Mouse (Mus musculus) A20 (cell line): ENCODE results near the gene Dnase2b.
A peak's percentile ranks its signal among the peaks of the same experiment; 100 is the strongest.

Source experiments
- DNase-seq: peaks from one replicate; pipeline ENCODE4 v3.0.0-alpha.2; 2011; ENCODE audit warnings: low read depth, low spot score

The Dnase2b gene

DNA sequence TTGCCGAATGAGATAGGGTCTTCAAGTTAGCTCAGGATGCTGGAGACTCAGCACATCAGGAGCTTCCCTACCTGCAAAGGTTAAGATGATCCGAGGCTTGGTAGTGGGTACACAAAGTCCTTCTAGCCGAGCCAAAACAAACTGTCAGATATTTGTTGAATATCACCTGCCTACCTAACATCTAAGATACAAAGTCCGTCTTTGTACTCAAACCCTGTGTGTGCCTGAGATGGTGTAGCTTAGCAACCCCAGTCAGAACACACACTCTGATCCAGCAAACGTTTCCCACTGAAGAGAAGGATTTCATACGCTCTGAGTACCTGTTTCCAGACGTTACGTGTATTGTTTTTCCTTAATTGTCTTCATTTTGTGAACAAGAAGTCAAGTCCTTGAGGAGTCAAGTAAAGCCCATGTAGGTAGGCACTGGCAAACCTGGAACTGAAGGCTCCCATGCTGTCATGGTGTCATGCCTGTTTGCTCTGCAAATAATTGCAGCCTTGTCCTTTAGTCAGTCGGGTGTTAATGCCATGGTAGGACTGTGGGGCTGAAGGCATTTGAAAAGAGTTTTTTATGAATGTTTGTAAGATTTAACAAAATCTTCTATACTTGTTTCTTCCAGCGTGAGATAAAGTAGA lies 45.1 kb downstream of the Dnase2b start, which contains the start of gene Uox:
Uox (plus strand) TSS at position 279 of the 635 bp plus-strand sequence.
- no peak for DNase-seq

DNA sequence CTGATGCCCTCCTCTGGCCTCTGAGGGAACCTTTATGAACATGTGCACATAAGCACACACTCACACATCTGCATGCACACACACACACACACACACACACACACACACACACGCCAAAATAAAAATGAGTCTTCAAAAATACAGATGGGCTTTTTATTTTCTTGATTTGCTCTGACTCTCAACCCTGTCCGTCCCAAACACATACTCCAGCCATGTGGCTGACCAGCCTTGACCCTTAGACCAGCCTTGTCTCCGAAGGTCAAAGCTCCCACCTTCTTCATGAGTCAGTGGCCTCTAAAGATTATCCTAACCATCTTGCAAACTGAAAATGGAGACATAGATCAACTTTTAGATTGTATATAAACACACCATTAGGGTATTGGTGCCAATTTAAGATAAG lies 45.8 kb downstream of the Dnase2b start:
- no peak for DNase-seq

DNA sequence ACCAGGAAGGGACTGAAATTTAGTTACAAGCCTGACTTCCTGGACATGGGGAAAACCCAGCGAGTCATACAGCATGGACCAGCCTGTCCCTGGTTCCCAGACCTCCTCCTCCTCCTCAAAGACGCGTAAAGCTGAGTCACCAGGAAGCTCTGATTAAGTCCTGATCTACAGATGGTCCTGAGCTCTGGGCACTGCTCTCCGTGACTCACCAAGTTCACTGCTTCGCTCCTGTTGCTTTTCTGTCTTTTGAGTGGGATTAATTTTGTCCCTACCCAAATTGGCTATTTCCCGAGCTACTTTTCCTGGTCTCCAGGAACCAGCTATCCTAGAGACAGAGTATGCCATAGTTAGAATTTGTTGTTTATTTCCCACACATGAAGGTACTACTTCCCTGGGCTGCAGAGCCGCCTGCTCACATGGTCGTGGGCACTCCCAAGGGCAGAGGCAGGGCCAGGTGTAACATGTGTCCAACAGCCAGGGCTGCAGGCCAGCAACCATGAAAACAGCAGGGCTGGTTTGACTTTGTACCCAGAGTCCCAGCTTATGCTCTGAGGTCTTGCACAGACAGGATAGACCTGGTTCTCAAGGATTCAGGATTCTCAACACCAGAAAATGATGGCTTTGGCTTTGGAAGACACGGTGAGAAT lies 47.4 kb downstream of the Dnase2b start:
- DNase-seq = no peak

DNA sequence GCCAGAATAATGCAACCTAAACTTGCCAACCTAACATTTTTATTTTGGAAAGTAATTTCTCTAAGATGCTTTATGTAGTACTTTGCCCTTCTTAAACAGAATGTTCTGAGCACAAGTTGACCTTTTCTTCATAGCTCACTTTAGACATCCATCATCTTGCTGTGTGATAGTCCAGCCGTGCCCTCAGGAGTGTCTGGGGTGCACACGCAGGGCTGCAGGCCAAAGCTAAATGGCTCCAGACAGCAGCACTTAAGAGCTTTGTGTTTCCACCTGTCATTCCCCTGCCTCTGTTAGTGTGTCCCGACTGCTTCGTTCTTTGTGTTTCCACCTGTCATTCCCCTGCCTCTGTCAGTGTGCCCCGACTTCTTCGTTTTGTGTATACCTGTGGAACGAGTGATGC lies 48.0 kb downstream of the Dnase2b start:
- DNase-seq = no peak

DNA sequence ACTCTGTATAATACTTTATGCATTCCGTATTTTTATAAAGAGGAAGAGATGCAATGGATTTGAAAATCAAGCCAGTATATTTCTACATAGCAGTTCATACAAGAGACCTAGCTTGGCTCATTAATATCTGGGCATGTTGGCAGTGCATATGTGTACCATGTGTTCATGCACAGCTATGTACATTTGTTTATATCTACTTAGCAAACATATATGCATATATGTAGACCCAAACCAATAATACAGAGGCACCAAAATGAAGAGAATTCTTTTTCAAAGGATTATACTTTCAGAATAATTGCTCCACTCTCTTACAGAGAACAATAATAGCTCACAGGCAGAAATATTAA lies 50.4 kb downstream of the Dnase2b start:
- no peak for DNase-seq

DNA sequence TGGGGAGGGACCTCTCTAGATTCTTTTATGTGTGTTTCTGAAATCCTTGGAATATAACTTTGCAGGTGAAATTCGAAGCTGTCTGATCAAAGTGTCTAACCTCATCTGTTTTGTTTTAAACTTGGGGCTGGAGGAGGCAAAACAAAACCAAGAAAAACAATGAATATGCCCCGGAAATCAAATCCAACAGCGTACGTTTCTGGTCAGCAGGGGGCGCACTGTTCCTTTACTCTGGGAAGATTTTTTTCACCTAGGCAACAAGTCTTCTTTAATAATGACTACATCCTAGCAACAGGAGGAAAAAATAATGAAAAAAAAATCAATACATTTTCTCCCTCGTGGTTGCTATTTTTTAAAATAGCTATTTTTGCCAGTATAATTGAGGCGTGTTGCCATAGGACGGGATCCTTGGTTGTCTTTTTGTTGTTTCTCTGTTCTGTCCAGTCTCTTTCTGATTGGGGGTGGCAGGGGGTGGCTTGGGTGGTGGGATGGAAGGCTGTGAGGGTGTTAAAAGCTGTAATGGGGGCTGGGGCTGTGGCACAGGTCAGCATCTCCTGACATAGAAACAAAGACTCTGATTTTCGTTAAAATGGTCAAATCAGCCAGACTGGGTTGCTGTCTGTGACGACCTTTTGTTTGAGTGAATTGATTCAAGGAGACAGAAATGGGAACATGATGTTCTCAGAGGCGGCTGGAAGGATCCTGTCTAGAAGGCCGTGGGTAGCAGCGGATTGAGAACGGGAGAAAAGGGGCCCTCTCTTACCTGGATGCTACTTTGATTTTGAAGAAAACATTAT lies 50.9 kb downstream of the Dnase2b start:
- peak; percentile 75 for DNase-seq

DNA sequence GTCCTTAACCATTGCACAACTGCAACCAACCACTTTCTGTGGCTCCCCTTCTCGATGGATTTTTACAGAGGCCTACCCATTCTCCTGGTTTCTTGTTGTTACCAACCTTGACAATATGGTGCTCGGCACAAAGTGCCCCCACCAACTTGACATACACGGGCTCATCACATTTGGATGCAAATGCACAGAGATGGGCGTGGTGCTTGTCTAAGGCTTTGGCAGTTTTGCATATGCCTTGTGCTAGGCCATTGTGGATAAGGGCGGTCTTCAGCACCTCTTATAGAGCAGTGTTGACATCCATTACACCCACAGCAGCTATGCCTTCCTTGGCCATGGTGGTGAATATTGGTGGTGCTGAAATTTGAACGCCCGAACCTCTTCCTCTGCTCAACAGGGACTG lies 52.5 kb downstream of the Dnase2b start:
- DNase-seq = no peak

DNA sequence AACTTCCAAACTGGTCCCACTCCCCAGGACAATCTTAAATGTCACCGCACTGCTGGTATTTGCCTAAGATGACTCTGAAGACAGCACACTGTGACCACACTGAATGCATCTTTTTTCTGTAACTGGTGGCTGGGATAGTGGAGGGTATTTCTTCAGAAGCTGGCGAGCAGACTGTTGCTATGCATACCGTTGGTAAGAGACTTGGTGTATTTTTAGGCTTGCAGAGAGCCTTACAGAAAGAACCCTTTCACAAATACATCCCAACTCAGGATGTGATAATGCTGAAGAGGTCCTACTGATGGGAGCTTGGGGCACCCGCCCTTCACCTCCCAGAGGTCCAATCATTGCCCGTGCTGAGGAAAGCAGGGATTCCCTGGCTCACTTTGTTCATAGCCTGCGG lies 57.9 kb downstream of the Dnase2b start:
- DNase-seq = no peak

DNA sequence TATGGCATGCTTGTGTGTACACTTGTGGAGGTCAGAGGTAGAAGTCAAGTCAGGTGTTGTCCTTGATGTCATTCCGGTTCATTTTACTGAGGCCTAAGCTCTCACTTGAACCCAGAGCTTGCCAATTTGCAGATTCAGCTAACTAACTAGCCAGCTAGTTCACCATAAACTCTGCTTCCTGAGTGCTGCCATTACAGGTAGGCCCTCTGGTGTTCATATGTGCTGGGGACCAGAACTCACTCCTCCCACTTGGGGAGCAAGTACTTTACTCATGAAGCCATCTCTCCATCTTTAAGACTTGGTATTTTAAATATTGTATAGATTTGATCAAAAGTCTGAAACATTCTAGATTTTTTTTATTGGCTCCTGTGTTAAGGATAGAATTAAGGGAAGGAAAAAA lies 58.8 kb downstream of the Dnase2b start:
- no peak for DNase-seq

DNA sequence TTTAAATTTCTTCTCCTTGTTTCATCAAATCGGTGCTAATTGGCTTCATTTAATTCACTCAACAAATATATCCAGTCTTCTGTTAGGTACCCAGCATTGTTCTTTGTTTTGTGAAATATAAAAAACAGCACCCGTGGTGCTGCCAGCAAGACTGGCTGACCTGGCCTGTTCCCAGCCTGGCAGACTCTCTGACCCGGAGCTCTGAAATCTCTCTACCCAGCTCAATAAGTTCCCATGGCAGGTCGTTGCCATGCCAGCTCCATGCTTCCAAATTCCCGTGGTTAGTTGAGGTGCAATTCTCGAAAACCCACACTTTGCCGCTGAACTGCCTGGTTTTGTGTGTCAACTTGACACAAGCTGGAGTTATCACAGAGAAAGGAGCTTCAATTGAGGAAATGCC lies 60.6 kb downstream of the Dnase2b start:
- DNase-seq = no peak

DNA sequence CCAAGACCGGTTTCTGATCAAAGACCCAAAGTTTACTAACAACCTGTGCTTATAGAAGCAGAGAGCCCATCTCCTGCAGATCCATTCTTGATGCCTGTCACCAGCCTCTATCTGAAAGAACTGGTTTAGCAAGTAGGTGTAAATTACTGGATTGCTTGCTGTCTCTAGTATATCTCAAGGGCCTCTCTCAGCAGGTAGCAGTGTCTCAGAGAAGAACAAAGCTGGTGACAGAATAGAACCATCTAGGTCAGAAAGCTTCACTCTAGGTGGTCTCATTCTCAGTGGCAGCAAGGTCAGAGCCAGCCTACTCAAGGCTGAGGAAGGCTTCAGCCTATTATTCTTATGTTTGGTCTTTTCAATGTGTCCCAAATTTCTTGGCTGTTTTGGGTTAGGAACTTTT lies 71.8 kb downstream of the Dnase2b start:
- no peak for DNase-seq

DNA sequence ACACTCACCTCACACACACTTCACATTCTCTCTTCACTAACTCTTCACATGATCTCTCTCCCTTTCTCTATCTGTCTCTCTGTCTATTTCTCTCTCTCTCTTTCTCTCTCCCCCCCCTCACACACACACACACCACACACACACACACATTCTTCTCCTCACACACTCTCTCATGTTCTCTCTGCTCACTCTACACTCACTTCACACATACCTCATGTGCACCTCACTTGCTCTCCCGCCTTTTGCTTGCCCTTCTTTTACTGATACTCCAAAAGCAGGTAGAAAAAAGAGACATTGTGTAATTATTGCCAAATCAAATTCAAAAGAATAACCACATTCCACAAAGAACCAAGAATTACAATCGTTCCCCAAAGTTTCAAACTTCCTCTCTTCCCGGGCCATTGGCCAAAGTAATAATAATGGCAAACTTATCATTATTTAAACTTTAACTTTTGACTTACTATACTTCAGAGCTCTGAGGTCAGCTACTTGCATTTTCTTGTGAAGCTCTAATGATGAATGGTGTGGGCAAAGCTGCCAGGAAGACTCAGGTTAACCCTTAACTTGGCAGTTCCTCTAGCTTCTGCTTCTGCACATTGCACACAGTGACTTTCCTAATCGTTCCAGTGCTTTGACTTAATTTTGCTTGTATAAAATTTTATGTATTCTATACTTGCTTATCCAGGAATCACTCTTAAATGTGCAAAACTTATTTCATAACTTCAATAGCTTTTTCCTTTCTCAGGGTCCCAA lies 74.7 kb downstream of the Dnase2b start:
- DNase-seq = no peak

DNA sequence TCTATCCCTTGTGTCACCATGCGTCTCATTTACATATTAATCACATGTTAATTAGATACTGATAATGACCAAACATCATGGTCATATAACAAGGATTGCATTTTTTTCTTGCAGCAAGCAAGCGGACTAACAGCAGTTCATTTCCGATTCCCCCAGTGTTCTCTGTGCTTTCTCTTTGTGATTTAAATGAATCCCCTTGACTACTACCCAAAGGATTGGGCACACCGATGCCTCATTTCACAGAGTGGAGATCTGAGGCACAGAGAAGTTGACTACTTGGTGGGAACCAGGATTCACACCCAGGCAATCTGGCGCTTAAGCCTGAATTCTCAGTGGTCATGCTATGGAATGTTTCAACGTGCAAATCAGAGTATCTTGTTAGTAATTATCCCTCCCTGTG lies 80.4 kb downstream of the Dnase2b start:
- DNase-seq = no peak
